Mouse (Mus musculus) kidney, adult 2 months (tissue): Measurements from ENCODE around the gene Fdxr.

Experiments
- CTCF ChIP-seq: fragments of 200-500 bp; conservative IDR thresholded peaks from 2 replicates; pipeline ENCODE4 v1.5.1; 2011; ENCODE audit warnings: low read depth, mild to moderate bottlenecking, control low read depth, low read length, moderate library complexity, mixed read lengths; ENCODE audit not compliant: insufficient read depth, insufficient read length
- POLR2A ChIP-seq: fragments of 200-500 bp; IDR thresholded peaks from one replicate; pipeline ENCODE4 v1.6.1; 2011; ENCODE audit warnings: low read depth, low read length, control low read depth

DNA sequence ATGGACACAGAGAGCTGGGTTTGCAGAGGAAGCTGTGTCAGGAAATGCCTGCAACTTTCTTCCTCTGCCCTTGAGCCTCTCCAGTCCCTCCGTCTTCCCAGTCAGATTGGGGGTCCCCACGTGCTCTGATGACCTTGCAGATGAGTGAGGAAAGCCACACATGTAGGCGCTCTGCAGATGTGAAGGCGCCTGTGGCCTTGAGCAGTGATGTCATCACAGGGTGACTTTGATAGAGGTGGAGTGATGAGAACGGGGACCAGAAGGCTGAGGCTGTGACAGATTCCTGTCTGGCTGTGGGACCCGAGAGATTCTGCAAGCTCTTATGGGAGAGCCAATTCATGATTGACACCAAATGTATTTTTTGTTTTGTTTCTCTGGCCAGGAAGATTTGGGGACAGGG, 53.0 kb downstream of the Fdxr start:
- no peak for TF ChIP-seq POLR2A
- no peak for TF ChIP-seq CTCF
